Mouse (Mus musculus) hindbrain, embryonic 13.5 days (tissue): Measurements from ENCODE around the gene Gm20479. TPM values are rescaled to one million over a fixed set of nuclear protein-coding genes. Genes with fewer than 3 reads are reported as not detected.
A peak's percentile ranks its signal among the peaks of the same experiment; 100 is the strongest.

ENCODE experiments used
- ATAC-seq: fragments of 200-750 bp; cut with Nextera tagmentation; 2 replicates; pipeline ENCODE4 v1.8.0; 2017; ENCODE audit warnings: moderate TSS enrichment; ENCODE audit not compliant: low FRiP score
- H3K27ac ChIP-seq: fragments of 300-500 bp; sonication (generic); 2 replicates; pipeline ENCODE4 v1.5.1; 2015; ENCODE audit warnings: inconsistent platforms, mild to moderate bottlenecking, moderate library complexity
- H3K27me3 ChIP-seq: fragments of 300-500 bp; sonication (generic); 2 replicates; pipeline ENCODE4 v1.6.1; 2015; ENCODE audit warnings: mild to moderate bottlenecking, inconsistent platforms
- H3K36me3 ChIP-seq: fragments of 300-500 bp; sonication (generic); 2 replicates; pipeline ENCODE4 v1.6.1; 2015; ENCODE audit warnings: mild to moderate bottlenecking, inconsistent platforms
- H3K4me1 ChIP-seq: fragments of 300-500 bp; sonication (generic); replicated peaks from 2 replicates; pipeline ENCODE4 v1.6.1; 2015; ENCODE audit warnings: inconsistent platforms
- H3K4me2 ChIP-seq: fragments of 300-500 bp; sonication (generic); 2 replicates; pipeline ENCODE4 v1.6.1; 2015; ENCODE audit warnings: inconsistent platforms, mild to moderate bottlenecking, moderate library complexity
- H3K4me3 ChIP-seq: fragments of 300-500 bp; sonication (generic); 2 replicates; pipeline ENCODE4 v1.5.1; 2015; ENCODE audit warnings: mild to moderate bottlenecking, inconsistent platforms
- H3K9ac ChIP-seq: fragments of 300-500 bp; sonication (generic); 2 replicates; pipeline ENCODE4 v1.6.1; 2015; ENCODE audit warnings: mild to moderate bottlenecking, inconsistent platforms
- H3K9me3 ChIP-seq: fragments of 300-500 bp; sonication (generic); 2 replicates; pipeline ENCODE4 v1.6.1; 2016; ENCODE audit warnings: inconsistent platforms
- WGBS: fragments of 180-500 bp; shearing (Covaris S2); methylation state at CpG from one replicate; pipeline ENCODE4 v1.1.7; 2015; 5-methylcytosine and 5-hydroxymethylcytosine counted together
- polyA plus RNA-seq: library from polyadenylated mRNA; unstranded; fragments of >200 nt; fragmentation: Nextera tagmentation; extraction: Ambion mirVana; gene quantifications from 2 replicates; pipeline ENCODE4 v1.2.1, GENCODE M21; 2015

Gm20479 gene
- polyA plus RNA-seq, 1 experiment from 2014 or later = not detected

DNA sequence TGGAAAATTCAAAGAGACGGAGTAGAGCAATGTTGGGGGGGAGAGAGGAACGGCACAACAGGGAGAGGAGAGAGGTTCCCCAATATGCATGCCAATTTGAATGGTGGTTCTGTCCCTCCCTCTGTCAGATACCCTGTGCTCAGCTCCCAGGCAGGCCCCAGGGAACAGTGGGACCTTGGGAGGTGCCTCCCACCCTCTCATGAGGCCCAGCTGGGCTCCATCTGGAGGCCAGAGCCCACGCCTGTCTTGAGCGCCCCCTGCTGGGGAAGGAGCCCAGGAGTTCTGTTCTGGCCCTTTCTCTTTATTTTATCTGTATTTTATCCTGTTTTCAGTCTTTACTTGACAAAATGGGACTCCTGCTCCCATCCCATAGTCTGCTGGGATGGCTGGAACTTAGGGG is 27.5 kb upstream of the Gm20479 start:
- Histone ChIP-seq H3K4me3 (no peak overlapping the region), H3K27ac (no peak overlapping the region), H3K27me3 (peaks cover 48% of the 10 kb centered on the region), H3K4me2 (no peak overlapping the region), H3K9me3 (no peaks in the 10 kb centered on the region), H3K4me1 (no peaks in the 10 kb centered on the region), H3K9ac (no peak overlapping the region), H3K36me3 (peaks cover 3% of the 10 kb centered on the region; the same call in 1 of the 2 replicates)
- no peak for ATAC-seq
- 40% methylated on average over 4 of the region's 4 CpGs for WGBS

DNA sequence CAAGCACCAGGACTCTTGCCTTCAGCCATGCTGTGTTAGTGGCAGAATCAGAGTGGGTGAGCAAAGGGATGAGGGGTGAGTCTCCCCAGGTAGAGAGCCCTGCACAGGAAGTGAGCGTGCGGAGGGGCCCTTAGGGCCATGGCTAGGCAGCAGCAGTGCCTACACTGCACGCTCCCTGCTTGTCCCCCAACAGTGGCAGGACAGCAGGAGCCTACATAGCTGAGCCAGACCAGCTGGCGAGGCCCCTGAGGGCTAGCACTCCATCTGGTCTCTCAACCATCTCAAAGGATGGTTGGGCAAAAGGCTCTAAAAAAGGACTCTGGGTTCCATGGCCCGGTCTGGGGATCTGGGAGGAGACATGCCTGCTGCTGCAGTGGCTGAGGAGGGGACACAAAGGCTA is 26.9 kb upstream of the Gm20479 start:
- H3K27me3 ChIP-seq = peaks cover 52% of the 10 kb centered on the region
- WGBS = 61% methylated on average over 5 of the region's 5 CpGs
- H3K9me3 ChIP-seq = no peaks in the 10 kb centered on the region

DNA sequence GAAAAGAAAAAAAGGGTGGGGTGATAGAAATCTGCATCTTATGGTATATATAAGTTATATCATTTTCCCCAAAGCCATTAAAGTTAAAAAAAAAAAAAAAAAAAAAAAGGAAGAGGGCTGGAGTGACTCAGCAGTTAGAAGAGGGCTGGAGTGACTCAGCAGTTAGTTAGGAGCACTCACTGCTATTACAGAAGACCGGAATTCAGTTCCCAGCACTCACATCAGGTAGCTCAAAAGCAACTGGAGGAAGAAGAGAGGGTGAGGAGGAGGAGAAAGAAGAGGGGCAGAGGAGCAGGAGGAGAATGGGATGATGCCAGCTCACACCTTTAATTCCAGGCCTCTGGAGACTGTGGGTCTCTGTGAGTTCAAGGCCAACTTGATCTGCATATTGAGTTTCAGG is 26.0 kb upstream of the Gm20479 start:
- H3K4me3 ChIP-seq = no peak overlapping the region
- no peak overlapping the region for H3K4me2 ChIP-seq
- peaks cover 56% of the 10 kb centered on the region for H3K27me3 ChIP-seq
- peaks cover 3% of the 10 kb centered on the region; the same call in 1 of the 2 replicates for H3K36me3 ChIP-seq
- H3K27ac ChIP-seq = no peak overlapping the region
- no peak for ATAC-seq
- H3K4me1 ChIP-seq = no peaks in the 10 kb centered on the region
- no peak overlapping the region for H3K9ac ChIP-seq
- H3K9me3 ChIP-seq = no peaks in the 10 kb centered on the region
- 94% methylated on average over 1 of the region's 1 CpGs for WGBS

More for the DNA sequence above, 26.9 kb upstream of the Gm20479 start:
- Histone ChIP-seq H3K27ac (no peak overlapping the region), H3K9ac (no peak overlapping the region), H3K4me2 (no peak overlapping the region), H3K4me3 (no peak overlapping the region), H3K36me3 (peaks cover 3% of the 10 kb centered on the region; the same call in 1 of the 2 replicates), H3K4me1 (no peaks in the 10 kb centered on the region)
- no peak for ATAC-seq

DNA sequence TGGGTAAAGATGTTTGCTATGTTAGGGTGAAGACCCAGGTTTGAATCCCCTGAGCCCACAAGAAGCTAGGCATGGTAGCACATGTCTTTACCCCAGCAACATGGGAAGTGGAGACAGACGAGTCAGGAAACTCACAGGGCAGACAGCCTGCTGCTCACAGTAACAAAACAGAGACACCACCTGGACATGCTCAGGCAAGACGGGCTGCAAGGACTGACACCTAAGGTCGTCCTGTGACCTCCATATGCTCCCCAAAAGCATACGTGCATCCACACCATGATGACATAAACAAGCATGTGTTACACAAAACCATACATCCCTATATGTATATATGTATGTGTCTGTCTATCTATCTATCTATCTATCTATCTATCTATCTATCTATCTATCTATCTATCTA is 24.3 kb upstream of the Gm20479 start:
- Histone ChIP-seq H3K27ac (no peak overlapping the region), H3K4me2 (no peak overlapping the region), H3K9ac (no peak overlapping the region), H3K4me1 (no peaks in the 10 kb centered on the region), H3K4me3 (no peak overlapping the region), H3K36me3 (no peaks in the 10 kb centered on the region), H3K27me3 (peaks cover 61% of the 10 kb centered on the region), H3K9me3 (no peaks in the 10 kb centered on the region)
- WGBS = 62% methylated on average over 4 of the region's 4 CpGs
- no peak for ATAC-seq

DNA sequence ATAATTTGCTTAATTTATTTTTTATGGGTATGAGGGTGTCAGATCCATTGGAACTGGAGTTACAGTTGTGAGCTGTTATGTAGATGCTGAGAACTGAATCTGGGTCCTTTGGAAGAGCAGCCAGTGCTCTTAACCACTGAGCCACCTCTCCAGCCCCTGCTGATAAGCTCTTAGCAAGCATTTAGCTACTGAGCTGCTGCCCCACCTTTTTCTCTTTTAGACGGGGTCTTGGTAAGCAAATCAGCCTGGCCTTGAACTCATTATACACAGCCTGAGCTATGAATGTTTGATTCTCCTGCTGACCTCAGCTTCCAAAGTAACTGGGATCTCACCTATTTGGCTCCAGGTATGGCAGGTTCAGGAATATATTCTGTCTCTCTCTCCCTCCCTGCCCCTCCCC is 23.8 kb upstream of the Gm20479 start:
- no peak overlapping the region for H3K4me3 ChIP-seq
- no peaks in the 10 kb centered on the region for H3K36me3 ChIP-seq
- H3K9me3 ChIP-seq = no peaks in the 10 kb centered on the region
- 54% methylated on average over 1 of the region's 1 CpGs for WGBS
- H3K9ac ChIP-seq = no peak overlapping the region
- H3K4me2 ChIP-seq = no peak overlapping the region
- no peak for ATAC-seq
- peaks cover 67% of the 10 kb centered on the region for H3K27me3 ChIP-seq
- no peaks in the 10 kb centered on the region for H3K4me1 ChIP-seq
- no peak overlapping the region for H3K27ac ChIP-seq

DNA sequence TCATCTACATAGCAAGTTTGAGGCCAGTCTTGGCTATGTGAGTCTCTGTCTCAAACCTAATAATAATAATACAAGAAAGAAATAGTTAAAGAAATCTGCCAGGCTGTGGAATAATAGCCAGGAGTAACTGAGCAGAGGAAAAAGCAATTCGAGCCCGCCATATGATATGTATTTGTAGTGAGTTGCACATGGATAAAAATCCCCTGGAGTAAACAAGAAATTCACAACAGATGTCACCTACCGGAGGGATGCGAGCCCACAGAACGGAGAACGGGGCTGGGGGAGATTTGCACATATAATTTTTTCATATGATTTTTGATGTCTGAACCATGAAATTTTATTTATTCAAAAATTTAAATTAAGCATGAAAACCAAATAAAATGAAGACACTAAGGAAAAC is 22.6 kb upstream of the Gm20479 start:
- Histone ChIP-seq H3K27ac (no peak overlapping the region), H3K27me3 (peaks cover 69% of the 10 kb centered on the region), H3K4me2 (no peak overlapping the region), H3K4me1 (peaks cover 4% of the 10 kb centered on the region; the same call in 1 of the 2 replicates), H3K9me3 (no peaks in the 10 kb centered on the region), H3K9ac (no peak overlapping the region), H3K36me3 (no peaks in the 10 kb centered on the region), H3K4me3 (no peak overlapping the region)
- ATAC-seq = no peak
- 71% methylated on average over 6 of the region's 6 CpGs for WGBS

DNA sequence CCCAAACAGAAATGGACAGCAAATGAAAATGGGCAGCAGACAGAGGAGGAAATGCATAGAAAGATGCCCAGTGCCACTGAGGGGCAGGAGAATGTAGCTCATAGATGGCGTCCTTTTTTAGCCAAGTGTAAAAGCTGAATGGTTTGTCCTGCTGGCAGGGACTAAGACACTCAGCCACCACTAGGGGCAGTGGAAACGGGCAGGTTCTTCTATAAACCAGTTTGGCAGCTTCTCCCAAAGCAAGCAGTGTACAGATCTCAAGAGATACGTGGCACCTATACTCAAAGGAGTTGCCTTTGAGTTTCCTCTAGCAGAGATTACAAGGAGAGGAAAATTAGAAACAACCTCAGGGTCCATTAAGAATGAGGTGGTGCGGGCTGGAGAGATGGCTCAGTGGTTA is 21.2 kb upstream of the Gm20479 start:
- H3K4me3 ChIP-seq = no peak overlapping the region
- no peak overlapping the region for H3K4me2 ChIP-seq
- no peaks in the 10 kb centered on the region for H3K36me3 ChIP-seq
- H3K4me1 ChIP-seq = peaks cover 4% of the 10 kb centered on the region; the same call in 1 of the 2 replicates
- WGBS = 29% methylated on average over 4 of the region's 4 CpGs
- H3K27me3 ChIP-seq = peaks cover 72% of the 10 kb centered on the region
- H3K9ac ChIP-seq = no peak overlapping the region
- no peak overlapping the region for H3K27ac ChIP-seq
- no peaks in the 10 kb centered on the region for H3K9me3 ChIP-seq
- ATAC-seq = no peak

DNA sequence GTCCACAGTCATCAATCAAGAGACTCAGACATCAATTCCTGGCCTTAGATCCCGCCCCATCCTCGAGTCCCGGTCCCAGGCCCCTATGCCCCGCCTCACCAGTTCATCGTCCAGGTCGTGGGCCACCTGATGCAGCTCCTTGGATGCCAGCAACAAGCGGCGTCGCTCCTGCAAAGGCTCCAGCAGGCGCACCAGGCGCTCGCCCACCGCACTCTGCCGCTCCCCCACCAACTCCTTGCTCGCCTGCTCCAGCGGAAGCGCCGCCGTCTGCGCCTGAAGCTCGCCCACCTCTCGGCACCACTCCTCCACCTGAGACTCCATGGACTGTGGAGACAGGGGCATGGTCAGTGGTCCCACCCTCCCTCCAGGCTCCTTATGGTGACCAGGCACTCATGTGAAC is 18.1 kb upstream of the Gm20479 start:
- H3K9me3 ChIP-seq = no peaks in the 10 kb centered on the region
- peaks cover 8% of the 10 kb centered on the region for H3K4me1 ChIP-seq
- H3K36me3 ChIP-seq = peaks cover 13% of the 10 kb centered on the region
- H3K27ac ChIP-seq = no peak overlapping the region
- 3% methylated on average over 22 of the region's 22 CpGs for WGBS
- no peak for ATAC-seq
- H3K9ac ChIP-seq = peak overlapping the region; percentile 35; the same call in 1 of the 2 replicates
- 0 out of 2 replicates have a peak overlapping the region, but pooled peaks have one; percentile 8 for H3K4me3 ChIP-seq
- 0 out of 2 replicates have a peak overlapping the region, but pooled peaks have one; percentile 15 for H3K4me2 ChIP-seq
- H3K27me3 ChIP-seq = peaks cover 91% of the 10 kb centered on the region

DNA sequence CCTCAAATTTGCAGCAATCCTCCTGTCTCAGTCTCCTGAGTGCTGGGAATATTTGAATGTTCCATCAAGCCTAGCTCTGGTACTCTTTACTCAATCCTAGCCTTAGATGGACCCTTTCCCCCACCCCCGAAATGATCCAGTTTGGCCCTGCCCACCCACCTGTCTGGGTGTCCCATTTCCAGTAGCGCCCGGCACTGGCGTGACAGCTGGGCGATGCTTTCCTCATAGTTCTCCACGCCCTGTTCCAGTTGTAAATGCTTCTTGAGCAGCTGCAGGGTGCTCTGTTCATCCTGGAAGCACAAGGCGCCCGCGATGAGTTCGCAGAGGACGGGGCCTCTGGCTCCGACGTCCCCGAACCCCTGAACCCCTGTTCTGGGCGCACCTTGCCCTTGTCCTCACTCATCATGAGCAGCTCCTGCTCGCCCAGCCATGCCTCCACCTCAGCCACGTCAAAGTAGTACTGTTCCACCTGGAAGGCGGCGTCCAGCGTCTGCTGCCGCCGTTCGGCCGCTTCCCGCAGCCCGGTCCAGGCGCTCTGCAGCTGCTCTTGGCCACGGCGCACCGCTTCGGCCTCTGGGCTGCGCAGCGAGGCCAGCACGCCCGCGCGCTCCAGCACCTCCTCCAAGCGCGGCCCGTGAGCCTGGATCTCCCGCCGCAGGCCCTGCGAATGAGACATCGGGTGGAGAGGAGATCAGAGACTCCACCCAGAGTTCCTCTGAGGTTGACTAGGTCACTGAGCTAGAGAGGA is 14.7 kb upstream of the Gm20479 start:
- H3K9ac ChIP-seq = peak overlapping the region; percentile 13; the same call in 1 of the 2 replicates
- H3K4me1 ChIP-seq = peaks cover 15% of the 10 kb centered on the region
- H3K4me3 ChIP-seq = peak overlapping the region; percentile 8; the same call in 1 of the 2 replicates
- no peak overlapping the region for H3K27ac ChIP-seq
- peaks cover 97% of the 10 kb centered on the region for H3K27me3 ChIP-seq
- H3K4me2 ChIP-seq = 0 out of 2 replicates have a peak overlapping the region, but pooled peaks have one; percentile 6
- 0 out of 2 replicates have a peak, but pooled peaks cover 4% of the 10 kb centered on the region for H3K9me3 ChIP-seq
- no peak for ATAC-seq
- peaks cover 27% of the 10 kb centered on the region for H3K36me3 ChIP-seq
- WGBS = 6% methylated on average over 44 of the region's 44 CpGs

DNA sequence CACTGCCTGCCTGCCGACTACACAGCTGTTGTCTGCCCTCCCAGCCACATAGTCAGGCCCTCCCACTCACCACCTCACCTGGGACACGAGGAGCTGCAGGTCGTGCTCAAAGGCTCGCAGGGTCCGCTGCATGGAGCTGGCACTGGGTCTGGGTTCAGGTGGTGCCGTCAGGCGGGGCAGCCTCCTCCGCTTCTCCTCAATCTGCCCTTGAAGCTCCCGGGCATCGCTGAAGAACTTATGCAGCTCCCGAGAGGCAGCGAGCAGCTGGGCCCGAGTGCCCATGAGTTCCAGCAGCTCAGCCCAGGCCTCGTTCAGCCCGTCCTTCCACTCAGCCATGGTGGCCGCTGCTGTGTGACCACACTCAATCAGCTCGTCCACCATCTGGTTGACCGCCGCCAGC is 11.9 kb upstream of the Gm20479 start:
- WGBS = 79% methylated on average over 19 of the region's 19 CpGs
- no peak for ATAC-seq

DNA sequence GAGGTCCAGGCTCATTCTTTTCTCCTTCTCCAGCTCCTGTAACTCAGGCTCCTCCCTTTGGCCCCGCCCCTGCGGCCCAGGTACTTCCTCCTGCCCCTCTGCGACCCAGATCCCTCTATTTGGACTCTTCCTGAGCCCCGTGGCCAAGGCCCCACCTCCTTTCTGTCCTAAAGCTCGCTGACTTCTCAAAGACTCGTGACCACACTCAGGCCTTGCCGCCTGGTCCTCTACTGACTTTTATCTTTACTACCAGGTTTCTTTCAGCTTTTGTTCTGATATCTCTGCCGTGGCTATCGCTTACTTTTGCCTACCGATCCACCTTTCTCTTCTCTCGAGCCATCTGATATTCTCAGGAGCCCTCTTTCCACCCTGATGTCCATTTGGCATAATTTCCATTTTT is 10.8 kb upstream of the Gm20479 start:
- Histone ChIP-seq H3K4me2 (no peak overlapping the region), H3K9me3 (0 out of 2 replicates have a peak, but pooled peaks cover 4% of the 10 kb centered on the region), H3K27me3 (peaks cover 100% of the 10 kb centered on the region), H3K36me3 (peaks cover 37% of the 10 kb centered on the region), H3K9ac (peak overlapping the region; percentile 24; the same call in 1 of the 2 replicates), H3K4me1 (peaks cover 15% of the 10 kb centered on the region), H3K4me3 (no peak overlapping the region), H3K27ac (no peak overlapping the region)
- 16% methylated on average over 11 of the region's 11 CpGs for WGBS
- no peak for ATAC-seq

More for the DNA sequence above, 11.9 kb upstream of the Gm20479 start:
- Histone ChIP-seq H3K27me3 (peaks cover 100% of the 10 kb centered on the region), H3K36me3 (peaks cover 35% of the 10 kb centered on the region), H3K4me1 (peaks cover 14% of the 10 kb centered on the region), H3K9ac (no peak overlapping the region), H3K27ac (no peak overlapping the region), H3K4me3 (no peak overlapping the region), H3K4me2 (no peak overlapping the region), H3K9me3 (0 out of 2 replicates have a peak, but pooled peaks cover 4% of the 10 kb centered on the region)

DNA sequence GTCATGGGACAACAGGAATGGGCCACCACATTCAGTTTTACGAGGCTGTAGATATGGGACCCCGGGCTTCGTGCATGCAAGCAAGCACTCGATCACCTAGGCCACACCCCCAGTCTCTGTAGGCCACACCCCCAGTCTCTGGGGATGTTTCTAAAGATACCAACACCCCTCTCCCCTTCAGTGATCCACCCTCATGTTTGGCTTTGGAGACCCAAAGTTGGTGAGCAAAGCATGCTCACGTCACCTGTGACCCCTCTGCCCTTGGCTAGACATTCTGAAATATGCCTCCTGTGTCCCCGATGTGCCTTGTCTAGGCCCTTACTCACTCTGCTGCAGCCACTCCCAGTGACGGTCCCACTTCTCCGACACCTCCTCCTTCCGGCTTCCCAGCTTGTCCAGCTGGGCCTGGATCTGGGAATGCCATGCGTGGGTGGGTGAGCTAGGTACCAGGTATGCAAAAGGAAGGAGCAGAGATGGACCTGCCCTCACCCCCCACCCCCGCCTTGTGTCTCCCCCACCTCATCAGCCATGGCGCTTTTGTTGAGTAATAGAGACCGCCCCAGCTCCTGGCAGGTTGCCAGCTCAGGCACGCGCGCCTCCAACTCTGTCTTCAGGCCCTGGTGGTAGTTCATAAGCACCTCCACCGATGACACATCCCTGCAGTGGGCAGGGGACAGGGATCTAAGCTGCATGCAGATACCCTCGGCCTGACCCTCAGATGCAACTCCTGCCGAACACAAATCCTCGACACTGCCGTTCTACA is 9.0 kb upstream of the Gm20479 start:
- ATAC-seq = no peak
- no peak overlapping the region for H3K4me2 ChIP-seq
- H3K27me3 ChIP-seq = peaks cover 92% of the 10 kb centered on the region
- H3K36me3 ChIP-seq = peaks cover 30% of the 10 kb centered on the region
- no peak overlapping the region for H3K9ac ChIP-seq
- no peak overlapping the region for H3K4me3 ChIP-seq
- H3K9me3 ChIP-seq = 0 out of 2 replicates have a peak, but pooled peaks cover 4% of the 10 kb centered on the region
- 45% methylated on average over 21 of the region's 21 CpGs for WGBS
- H3K4me1 ChIP-seq = peaks cover 11% of the 10 kb centered on the region; the same call in 1 of the 2 replicates
- H3K27ac ChIP-seq = no peak overlapping the region
